Mouse (Mus musculus) forebrain, postnatal 0 days (tissue): ENCODE results near the gene Bcor. TPM values are rescaled to one million over a fixed set of nuclear protein-coding genes. Genes with fewer than 3 reads are reported as not detected.

Experiments
- ATAC-seq: fragments of 200-750 bp; cut with Nextera tagmentation; 2 replicates; pipeline ENCODE4 v1.8.0; 2017; ENCODE audit warnings: mild to moderate bottlenecking, moderate library complexity
- DNase-seq: peaks from one replicate; pipeline ENCODE4 v3.0.0-alpha.2; 2015
- H3K27ac ChIP-seq: fragments of 300-500 bp; sonication (generic); 2 replicates; pipeline ENCODE4 v1.5.1; 2014; ENCODE audit warnings: low read depth, mild to moderate bottlenecking, antibody characterized with exemption, low read length, moderate library complexity, mixed read lengths
- H3K27me3 ChIP-seq: fragments of 300-500 bp; sonication (generic); 2 replicates; pipeline ENCODE4 v1.6.1; 2014; ENCODE audit warnings: mild to moderate bottlenecking, low read length, mixed read lengths; ENCODE audit not compliant: insufficient read depth
- H3K36me3 ChIP-seq: fragments of 300-500 bp; sonication (generic); 2 replicates; pipeline ENCODE4 v1.6.1; 2014; ENCODE audit warnings: mild to moderate bottlenecking, moderate library complexity; ENCODE audit not compliant: insufficient read depth
- H3K4me1 ChIP-seq: fragments of 300-500 bp; sonication (generic); 2 replicates; pipeline ENCODE4 v1.6.1; 2014; ENCODE audit warnings: antibody characterized with exemption; ENCODE audit not compliant: insufficient read depth
- H3K4me2 ChIP-seq: fragments of 300-500 bp; sonication (generic); 2 replicates; pipeline ENCODE4 v1.6.1; 2014; ENCODE audit warnings: low read depth, mild to moderate bottlenecking, moderate library complexity
- H3K4me3 ChIP-seq: fragments of 300-500 bp; sonication (generic); 2 replicates; pipeline ENCODE4 v1.5.1; 2014; ENCODE audit warnings: low read depth, low read length, mixed read lengths
- H3K9ac ChIP-seq: fragments of 300-500 bp; sonication (generic); 2 replicates; pipeline ENCODE4 v1.6.1; 2014; ENCODE audit warnings: mild to moderate bottlenecking
- H3K9me3 ChIP-seq: fragments of 300-500 bp; sonication (generic); 2 replicates; pipeline ENCODE4 v1.6.1; 2016; ENCODE audit warnings: low read length
- CTCF ChIP-seq: sonication (generic); IDR thresholded peaks from 2 replicates; pipeline ENCODE4 v1.5.1; 2016; ENCODE audit warnings: antibody characterized with exemption, control low read depth, low read depth
- WGBS: fragments of 180-500 bp; shearing (Covaris S2); extraction: QIAGEN DNeasy Blood & Tissue Kit; methylation state at CpG from one replicate; pipeline ENCODE4 v1.1.7; 2014; 5-methylcytosine and 5-hydroxymethylcytosine counted together
- polyA plus RNA-seq: library from polyadenylated mRNA; unstranded; fragments of >200 nt; fragmentation: Nextera tagmentation; extraction: Ambion mirVana; gene quantifications from 2 replicates; pipeline ENCODE4 v1.2.1, GENCODE M21; 2015
- total RNA-seq: library from RNA; depleted of rRNA; stranded (reverse); fragments of >200 nt; gene quantifications from 2 replicates; pipeline ENCODE4 v1.2.3, GENCODE M21; 2014

The Bcor gene
- total and polyA plus RNA-seq, 2 experiments from 2014 or later: 10.5 to 32.1 TPM

GRCm38 (mm10) chrX:12072721-12073120 is 87.4 kb downstream of the Bcor start:
- 15% methylated on average over 6 of the region's 6 CpGs for WGBS
- no peaks in the 10 kb centered on the region for H3K9me3 ChIP-seq
- no peak overlapping the region for H3K4me3 ChIP-seq
- H3K27me3 ChIP-seq: no peaks in the 10 kb centered on the region
- no peak overlapping the region for H3K27ac ChIP-seq
- H3K36me3 ChIP-seq: no peaks in the 10 kb centered on the region
- peaks cover 6% of the 10 kb centered on the region; the same call in 1 of the 2 replicates for H3K4me1 ChIP-seq
- no peak overlapping the region for H3K9ac ChIP-seq
- ATAC-seq (no peak), DNase-seq (no peak)
- TF ChIP-seq CTCF: no peak
- no peak overlapping the region for H3K4me2 ChIP-seq

GRCm38 (mm10) chrX:12068978-12069724 is 91.0 kb downstream of the Bcor start:
- Histone ChIP-seq H3K9ac (peak overlapping the region; percentile 6; the same call in 1 of the 2 replicates), H3K4me1 (peaks cover 6% of the 10 kb centered on the region; the same call in 1 of the 2 replicates), H3K4me2 (peak overlapping the region; percentile 36), H3K36me3 (no peaks in the 10 kb centered on the region), H3K4me3 (0 out of 2 replicates have a peak overlapping the region, but pooled peaks have one; percentile 1), H3K9me3 (no peaks in the 10 kb centered on the region), H3K27me3 (no peaks in the 10 kb centered on the region), H3K27ac (peak overlapping the region; percentile 35; the same call in 1 of the 2 replicates)
- DNase-seq (peak; percentile 66), ATAC-seq (peak; percentile 89)
- WGBS: 4% methylated on average over 26 of the region's 26 CpGs
- peak; percentile 17; the same call in 1 of the 2 replicates for TF ChIP-seq CTCF

- Histone ChIP-seq H3K9me3 (no peaks in the 10 kb centered on the region), H3K36me3 (no peaks in the 10 kb centered on the region), H3K9ac (no peak overlapping the region), H3K27me3 (no peaks in the 10 kb centered on the region), H3K4me3 (no peak overlapping the region), H3K4me2 (no peak overlapping the region; the same call in 1 of the 2 replicates), H3K27ac (no peak overlapping the region), H3K4me1 (peaks cover 6% of the 10 kb centered on the region; the same call in 1 of the 2 replicates)
- TF ChIP-seq CTCF: no peak
- WGBS: 13% methylated on average over 18 of the region's 18 CpGs
- ATAC-seq (no peak), DNase-seq (peak; percentile 30)
Observed at GRCm38 (mm10) chrX:12067851-12068510, 92.2 kb downstream of the Bcor start.

GRCm38 (mm10) chrX:12067031-12067430 is 93.1 kb downstream of the Bcor start:
- Histone ChIP-seq H3K27ac (no peak overlapping the region), H3K4me1 (peaks cover 6% of the 10 kb centered on the region; the same call in 1 of the 2 replicates), H3K4me3 (no peak overlapping the region), H3K9ac (no peak overlapping the region), H3K9me3 (no peaks in the 10 kb centered on the region), H3K4me2 (no peak overlapping the region), H3K27me3 (no peaks in the 10 kb centered on the region), H3K36me3 (no peaks in the 10 kb centered on the region)
- ATAC-seq (no peak), DNase-seq (no peak)
- no peak for TF ChIP-seq CTCF
- WGBS: 16% methylated on average over 6 of the region's 6 CpGs

- H3K9me3 ChIP-seq: no peaks in the 10 kb centered on the region
- 25% methylated on average over 9 of the region's 9 CpGs for WGBS
- DNase-seq: no peak
- H3K27ac ChIP-seq: no peak overlapping the region
- ATAC-seq: no peak
- no peaks in the 10 kb centered on the region for H3K27me3 ChIP-seq
- no peak overlapping the region for H3K4me2 ChIP-seq
- no peak overlapping the region for H3K4me3 ChIP-seq
- no peak overlapping the region for H3K9ac ChIP-seq
- TF ChIP-seq CTCF: no peak
- peaks cover 6% of the 10 kb centered on the region; the same call in 1 of the 2 replicates for H3K4me1 ChIP-seq
- H3K36me3 ChIP-seq: no peaks in the 10 kb centered on the region
Observed at GRCm38 (mm10) chrX:12065782-12066181, 94.4 kb downstream of the Bcor start.

- no peaks in the 10 kb centered on the region for H3K9me3 ChIP-seq
- 21% methylated on average over 6 of the region's 6 CpGs for WGBS
- H3K36me3 ChIP-seq: no peaks in the 10 kb centered on the region; the same call in 1 of the 2 replicates
- no peak for DNase-seq
- H3K27me3 ChIP-seq: no peaks in the 10 kb centered on the region
- no peak overlapping the region for H3K4me3 ChIP-seq
- no peak for TF ChIP-seq CTCF
- no peak for ATAC-seq
- 0 out of 2 replicates have a peak overlapping the region, but pooled peaks have one; percentile 9 for H3K27ac ChIP-seq
- H3K4me1 ChIP-seq: no peaks in the 10 kb centered on the region; the same call in 1 of the 2 replicates
- H3K9ac ChIP-seq: 0 out of 2 replicates have a peak overlapping the region, but pooled peaks have one; percentile 10
- 0 out of 2 replicates have a peak overlapping the region, but pooled peaks have one; percentile 10 for H3K4me2 ChIP-seq
Observed at GRCm38 (mm10) chrX:12062932-12063260, 97.3 kb downstream of the Bcor start.
